Mouse (Mus musculus) G1E-ER4 (cell line): ENCODE results near the gene Helz. TPM values are rescaled to one million over a fixed set of nuclear protein-coding genes. Genes with fewer than 3 reads are reported as not detected.

Experiments used
- GATA1 ChIP-seq: IDR thresholded peaks from one replicate; pipeline ENCODE4 v1.8.0; 2012; ENCODE audit warnings: low read length, inconsistent platforms
- polyA plus RNA-seq: library from polyadenylated mRNA; stranded (reverse); fragments of >175 nt; gene quantifications from 2 replicates; pipeline ENCODE4 v1.2.3, GENCODE M21; 2012

Helz gene
- polyA plus RNA-seq, 1 experiment = 76.9 TPM

DNA sequence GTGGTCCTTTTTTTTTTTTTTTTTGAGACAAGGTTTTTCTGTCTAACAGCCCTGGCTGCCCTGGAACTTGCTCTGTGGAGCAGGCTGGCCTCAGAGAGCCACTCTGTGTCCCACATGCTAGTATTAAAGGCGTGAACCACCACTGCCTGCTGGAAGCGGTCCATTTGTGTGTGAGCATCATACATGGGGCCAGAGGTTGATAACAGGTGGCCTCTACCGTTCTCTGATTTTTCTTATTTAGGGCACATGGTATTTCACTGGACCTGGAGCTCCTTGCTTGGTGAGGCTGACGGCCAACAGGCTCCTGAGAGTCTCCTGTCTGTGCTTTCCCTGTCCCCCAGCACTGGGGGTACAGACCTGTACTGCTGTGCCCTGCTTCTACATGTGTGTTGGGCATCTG is 33.1 kb downstream of the Helz start:
- no peak for TF ChIP-seq GATA1

GRCm38 (mm10) chr11:107584660-107585451 is 37.1 kb downstream of the Helz start:
- no peak for TF ChIP-seq GATA1

DNA sequence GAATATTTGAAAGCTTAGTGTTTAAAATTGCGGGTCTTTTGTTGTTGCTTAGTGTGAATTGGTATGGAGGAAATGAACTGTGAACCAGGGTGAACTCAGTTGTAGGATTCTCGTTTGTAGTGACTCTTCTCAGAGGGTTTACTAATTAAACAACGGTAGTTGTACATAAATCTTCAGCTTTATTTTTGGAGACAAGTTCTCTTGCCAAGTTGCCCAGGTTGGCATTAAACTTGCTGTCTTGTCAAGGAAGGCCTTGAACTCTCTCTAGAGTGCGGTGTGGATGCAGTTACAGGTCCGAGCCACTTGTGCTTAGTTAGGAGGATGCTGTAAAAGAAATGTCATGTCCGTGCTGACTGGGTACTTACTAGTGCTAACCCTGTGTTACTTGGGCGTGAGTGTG is 39.4 kb downstream of the Helz start:
- no peak for TF ChIP-seq GATA1

DNA sequence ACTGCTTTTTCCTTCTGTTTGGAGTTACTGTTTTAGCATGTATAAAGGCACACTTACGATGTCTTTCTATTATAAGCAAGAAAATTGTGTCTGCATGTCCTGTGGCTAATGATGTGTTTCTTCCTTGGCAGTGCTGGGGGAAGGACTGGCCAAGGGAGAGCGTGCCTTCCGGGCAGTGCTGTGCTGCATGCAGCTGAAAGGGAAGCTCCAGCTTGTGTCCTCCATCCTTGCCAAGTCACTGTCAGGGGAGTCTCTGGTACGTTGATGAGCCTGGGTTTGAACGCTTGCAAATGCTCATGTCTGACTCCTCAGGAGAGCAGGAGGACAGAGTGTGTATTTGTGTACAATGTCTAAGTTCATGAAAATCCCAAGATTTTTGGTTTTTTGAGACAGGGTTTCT is 44.8 kb downstream of the Helz start:
- TF ChIP-seq GATA1 = no peak

- no peak for TF ChIP-seq GATA1
Observed at GRCm38 (mm10) chr11:107597381-107597780, 49.7 kb downstream of the Helz start.

DNA sequence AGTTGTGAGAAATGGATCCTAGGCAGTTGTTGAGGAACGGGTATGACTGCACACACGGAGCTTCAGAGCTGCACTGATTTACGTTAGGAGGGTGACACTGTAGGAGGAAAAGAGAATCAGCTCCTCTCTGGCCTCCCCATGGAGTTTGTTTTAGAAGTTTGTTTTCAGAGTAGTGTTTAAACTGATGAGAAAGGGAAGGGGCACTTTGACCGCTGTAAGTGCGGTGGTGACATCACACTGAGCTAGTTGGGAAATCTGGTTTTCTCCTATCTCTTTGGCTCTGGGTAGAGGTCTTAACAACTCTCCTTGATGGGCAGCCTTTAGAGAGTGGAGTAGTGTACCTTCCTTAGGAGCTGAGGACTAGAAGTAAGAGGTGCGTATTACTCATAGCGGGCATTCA is 58.0 kb downstream of the Helz start:
- TF ChIP-seq GATA1 = no peak

DNA sequence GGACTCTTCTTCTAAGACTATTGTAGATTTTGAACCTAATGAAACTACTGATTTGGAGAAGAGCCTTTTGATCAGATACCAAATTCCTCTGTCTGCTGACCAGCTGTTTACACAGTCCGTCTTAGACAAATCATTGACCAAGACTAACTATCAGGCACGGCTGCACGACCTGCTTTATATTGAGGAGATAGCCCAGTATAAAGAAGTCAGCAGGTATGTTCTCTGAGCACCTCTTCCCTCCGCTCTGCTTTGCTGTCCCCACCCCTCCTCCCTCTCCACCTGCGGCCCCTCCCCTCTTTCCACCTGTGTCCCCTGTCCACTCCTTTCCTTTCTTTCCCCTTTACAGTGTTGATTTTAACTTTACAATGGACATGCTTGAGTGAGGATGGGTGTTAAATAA is 66.2 kb downstream of the Helz start:
- TF ChIP-seq GATA1 = no peak

DNA sequence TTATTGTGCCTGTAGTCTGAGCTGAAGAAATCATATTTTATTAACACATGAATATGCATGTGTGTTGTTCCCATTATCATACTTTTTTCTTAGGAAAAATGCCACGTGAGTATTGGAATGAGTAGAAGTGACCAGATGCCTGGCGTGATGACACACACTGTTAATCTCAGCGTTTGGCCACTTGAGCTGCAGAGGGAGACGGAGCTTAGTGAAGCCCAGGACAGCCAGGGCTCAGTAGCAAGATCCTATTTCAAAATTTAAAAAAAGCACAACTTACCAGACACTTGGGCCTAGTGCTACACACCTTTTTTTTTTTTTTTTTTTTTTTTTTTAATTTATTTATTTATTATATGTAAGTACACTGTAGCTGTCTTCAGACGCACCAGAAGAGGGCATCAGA is 68.0 kb downstream of the Helz start:
- no peak for TF ChIP-seq GATA1

- TF ChIP-seq GATA1 = no peak
Observed at GRCm38 (mm10) chr11:107617976-107618375, 70.2 kb downstream of the Helz start.

DNA sequence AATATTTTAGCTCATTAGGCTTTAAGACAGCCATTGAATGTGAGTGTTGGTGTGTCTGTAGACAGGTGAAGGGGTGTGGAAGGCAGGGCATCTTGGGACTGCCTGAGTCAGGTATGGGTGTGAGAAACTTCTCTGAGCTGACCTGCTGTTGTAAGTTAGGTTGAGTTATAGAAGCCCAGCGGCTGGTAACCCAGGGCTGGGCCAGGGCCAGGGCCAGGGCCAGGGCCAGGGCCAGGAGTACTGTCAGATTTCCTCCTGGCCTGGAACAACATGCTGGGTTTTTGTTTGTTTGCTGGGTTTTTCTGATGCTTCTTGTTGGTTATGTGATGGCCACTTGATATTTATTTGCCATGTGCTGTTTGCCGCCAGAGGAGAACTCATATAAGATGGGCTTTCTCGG is 76.9 kb downstream of the Helz start:
- TF ChIP-seq GATA1 = no peak

GRCm38 (mm10) chr11:107625746-107626145 is 78.0 kb downstream of the Helz start:
- no peak for TF ChIP-seq GATA1

DNA sequence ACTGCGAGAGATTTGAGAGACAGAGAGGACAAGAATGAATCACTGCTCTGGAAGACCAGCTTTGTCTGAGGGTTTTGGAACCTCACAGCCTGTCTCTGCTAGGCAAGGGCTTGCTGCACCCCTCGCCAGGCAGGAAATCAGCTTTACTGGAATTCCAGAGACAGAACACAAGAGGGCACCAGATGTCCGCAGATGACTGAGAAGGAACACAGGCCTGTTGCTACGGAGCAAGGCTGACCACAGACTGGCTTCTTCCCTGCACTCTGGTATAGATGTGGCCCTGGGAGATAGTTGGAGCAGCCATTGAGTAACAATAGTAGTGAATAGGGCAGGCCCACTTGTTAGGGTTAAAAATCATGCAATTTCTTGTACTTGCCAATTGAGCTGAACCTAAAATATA is 81.8 kb downstream of the Helz start:
- no peak for TF ChIP-seq GATA1

DNA sequence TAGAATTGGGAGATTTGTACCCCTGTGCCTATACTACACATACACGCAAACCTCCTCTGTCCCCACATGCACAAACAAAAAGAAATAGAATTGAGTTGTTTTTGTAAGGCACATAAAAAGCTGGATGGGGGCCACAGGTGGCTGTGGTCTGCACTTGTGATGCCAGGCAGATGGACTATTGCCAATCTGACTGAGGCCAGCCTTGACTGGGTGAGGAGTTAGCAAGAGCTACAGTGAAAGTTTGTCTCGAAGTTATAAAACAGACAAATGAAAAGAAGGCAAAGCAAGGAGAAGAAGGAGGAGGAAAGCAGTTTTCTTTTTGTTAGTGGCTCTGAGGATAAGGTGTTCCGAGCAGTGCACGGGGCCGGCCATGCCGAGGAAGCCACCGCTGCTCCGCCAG is 82.2 kb downstream of the Helz start:
- no peak for TF ChIP-seq GATA1

DNA sequence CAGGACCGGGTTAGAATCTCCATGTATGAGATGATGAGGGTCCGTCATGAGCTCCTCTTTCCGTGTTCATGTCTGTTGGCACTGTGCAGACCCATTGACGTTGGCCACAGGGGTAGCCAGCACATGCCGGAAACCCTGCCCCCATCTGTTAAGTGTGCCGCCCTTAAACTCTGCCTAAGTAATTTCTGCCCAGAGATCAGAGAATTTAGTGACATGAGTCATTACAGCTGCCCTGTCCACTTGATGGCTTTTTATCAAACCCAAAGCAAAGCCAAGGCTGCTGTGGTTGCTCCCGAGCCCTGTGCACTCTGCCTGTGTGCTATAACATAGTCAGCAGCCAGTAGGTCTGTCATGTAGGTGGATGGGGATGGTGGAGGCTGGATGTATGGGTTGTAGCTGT is 83.4 kb downstream of the Helz start:
- TF ChIP-seq GATA1 = no peak

GRCm38 (mm10) chr11:107633563-107634146 is 85.9 kb downstream of the Helz start:
- no peak for TF ChIP-seq GATA1

DNA sequence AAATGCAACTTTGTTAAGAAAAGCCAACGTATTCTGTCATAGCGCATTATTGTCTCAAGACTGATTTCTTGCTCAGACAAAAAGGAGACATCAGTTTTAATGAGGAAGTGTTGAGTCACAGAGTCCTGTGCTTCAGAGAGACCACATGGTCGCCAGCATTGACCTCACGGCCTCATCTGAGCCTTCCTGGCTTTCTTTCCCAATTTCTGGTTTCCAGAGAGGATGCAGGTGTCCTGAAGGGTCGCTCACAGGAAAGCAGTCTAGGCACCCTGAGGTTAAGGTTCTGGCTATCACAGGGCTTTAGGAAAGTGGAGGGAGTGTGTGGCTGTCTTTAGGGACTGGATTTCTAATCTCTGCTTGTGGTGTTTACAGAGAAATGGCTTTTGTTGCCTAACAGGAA is 90.4 kb downstream of the Helz start:
- no peak for TF ChIP-seq GATA1

DNA sequence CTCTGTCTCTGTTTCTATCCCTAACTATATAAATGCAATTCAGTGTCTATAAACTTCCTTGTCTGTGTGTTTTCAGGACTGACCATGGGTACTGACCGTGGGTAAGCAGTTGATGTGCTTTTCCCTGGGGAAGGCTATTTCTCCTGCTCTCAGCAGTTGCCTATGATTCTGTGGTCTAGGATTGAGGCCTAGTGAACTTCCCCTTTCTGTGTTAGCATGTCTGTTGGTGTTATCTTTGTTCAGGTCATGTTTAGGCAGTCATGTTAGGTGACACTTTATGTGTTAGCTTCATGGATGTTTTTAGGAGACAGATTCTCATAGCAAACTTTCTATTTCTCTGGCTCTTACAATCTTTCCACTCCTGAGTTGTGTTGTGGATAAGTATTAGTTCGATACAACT is 91.9 kb downstream of the Helz start:
- TF ChIP-seq GATA1 = no peak

- no peak for TF ChIP-seq GATA1
Observed at GRCm38 (mm10) chr11:107644461-107644860, 96.7 kb downstream of the Helz start.

- TF ChIP-seq GATA1 = no peak
Observed at GRCm38 (mm10) chr11:107647330-107647729, 99.6 kb downstream of the Helz start.
